Mouse (Mus musculus) E14TG2a.4 (cell line): ENCODE measurements around the gene Dnah3.

Source experiments
- CTCF ChIP-seq: conservative IDR thresholded peaks from 2 replicates; pipeline ENCODE4 v1.5.1; 2014; ENCODE audit warnings: low read length
- NANOG ChIP-seq: IDR thresholded peaks from 2 replicates; pipeline ENCODE4 v1.6.1; 2014; ENCODE audit warnings: borderline replicate concordance, low read length, mixed read lengths
- POU5F1 ChIP-seq: IDR thresholded peaks from 2 replicates; pipeline ENCODE4 v1.6.1; 2014; ENCODE audit warnings: low read length, borderline replicate concordance

DNA sequence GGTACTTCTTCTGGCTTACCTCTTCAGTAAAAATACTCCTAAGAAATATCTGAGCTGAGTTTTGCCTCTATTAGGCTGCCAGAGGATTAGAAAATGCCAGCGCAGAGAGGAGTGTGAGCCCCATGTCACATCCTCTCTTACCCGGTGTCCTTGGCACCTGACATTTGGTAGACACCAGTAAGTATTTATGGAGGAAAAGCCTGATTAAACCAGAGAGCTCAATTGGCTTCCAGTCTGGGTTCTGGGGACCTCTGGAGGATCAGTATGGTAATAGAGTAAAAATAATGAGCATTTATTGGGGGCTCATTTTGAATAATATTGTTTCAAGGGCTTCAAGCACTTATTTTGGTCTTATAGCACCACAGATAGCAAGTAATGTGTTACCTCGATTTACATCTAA, 39.6 kb downstream of the Dnah3 start:
- TF ChIP-seq CTCF (no peak), NANOG (no peak), POU5F1 (no peak)
